Mouse (Mus musculus): ENCODE results near the gene Bbof1.

GRCm38 (mm10) chr12:84361555-84362489, 47.0 kb upstream of the Bbof1 start, which contains the start of the genes Coq6 and Fam161b:
- TF ChIP-seq POLR2A (IDR thresholded peaks at IDR 0.05; ENCODE audit: borderline replicate concordance, low read depth, low read length) (0 out of 2 replicates have a peak, but pooled peaks have one; percentile 41), CTCF (IDR thresholded peaks at IDR 0.05; ENCODE audit: low read depth, low read length) (no peak)
